Mouse (Mus musculus) hindbrain, embryonic 12.5 days (tissue): Measurements from ENCODE around the gene Mtap. TPM values are rescaled to one million over a fixed set of nuclear protein-coding genes. Genes with fewer than 3 reads are reported as not detected.

Experiments used
- ATAC-seq: fragments of 200-750 bp; cut with Nextera tagmentation; 2 replicates; pipeline ENCODE4 v1.8.0; 2017; ENCODE audit warnings: moderate TSS enrichment; ENCODE audit not compliant: low FRiP score
- H3K27ac ChIP-seq: fragments of 300-500 bp; sonication (generic); 2 replicates; pipeline ENCODE4 v1.5.1; 2016; ENCODE audit warnings: mild to moderate bottlenecking
- H3K27me3 ChIP-seq: fragments of 300-500 bp; sonication (generic); 2 replicates; pipeline ENCODE4 v1.6.1; 2016; ENCODE audit warnings: mild to moderate bottlenecking
- H3K36me3 ChIP-seq: fragments of 300-500 bp; sonication (generic); 2 replicates; pipeline ENCODE4 v1.6.1; 2016; ENCODE audit warnings: mild to moderate bottlenecking
- H3K4me1 ChIP-seq: fragments of 300-500 bp; sonication (generic); 2 replicates; pipeline ENCODE4 v1.6.1; 2016
- H3K4me2 ChIP-seq: fragments of 300-500 bp; sonication (generic); replicated peaks from 2 replicates; pipeline ENCODE4 v1.6.1; 2016; ENCODE audit warnings: mild to moderate bottlenecking
- H3K4me3 ChIP-seq: fragments of 300-500 bp; sonication (generic); 2 replicates; pipeline ENCODE4 v1.5.1; 2016; ENCODE audit warnings: mild to moderate bottlenecking
- H3K9ac ChIP-seq: fragments of 300-500 bp; sonication (generic); 2 replicates; pipeline ENCODE4 v1.6.1; 2016; ENCODE audit warnings: mild to moderate bottlenecking, moderate library complexity
- H3K9me3 ChIP-seq: fragments of 300-500 bp; sonication (generic); replicated peaks from 2 replicates; pipeline ENCODE4 v1.6.1; 2016; ENCODE audit warnings: mild to moderate bottlenecking
- WGBS: fragments of 180-500 bp; shearing (Covaris S2); methylation state at CpG from one replicate; pipeline ENCODE4 v1.1.7; 2016; 5-methylcytosine and 5-hydroxymethylcytosine counted together
- polyA plus RNA-seq: library from polyadenylated mRNA; unstranded; fragments of >200 nt; fragmentation: Nextera tagmentation; extraction: Ambion mirVana; gene quantifications from 2 replicates; pipeline ENCODE4 v1.2.1, GENCODE M21; 2016

Mtap gene
- polyA plus RNA-seq, 1 experiment from 2014 or later, result 52.7 TPM

GRCm38 (mm10) chr4:89119900-89120299 is 17.0 kb upstream of the Mtap start:
- H3K4me2 ChIP-seq, result no peak overlapping the region
- no peaks in the 10 kb centered on the region for H3K4me1 ChIP-seq
- no peaks in the 10 kb centered on the region for H3K36me3 ChIP-seq
- H3K4me3 ChIP-seq, result no peak overlapping the region
- no peak overlapping the region for H3K9ac ChIP-seq
- no peak overlapping the region for H3K27ac ChIP-seq
- H3K27me3 ChIP-seq, result no peaks in the 10 kb centered on the region
- ATAC-seq, result no peak
- H3K9me3 ChIP-seq, result no peaks in the 10 kb centered on the region

DNA sequence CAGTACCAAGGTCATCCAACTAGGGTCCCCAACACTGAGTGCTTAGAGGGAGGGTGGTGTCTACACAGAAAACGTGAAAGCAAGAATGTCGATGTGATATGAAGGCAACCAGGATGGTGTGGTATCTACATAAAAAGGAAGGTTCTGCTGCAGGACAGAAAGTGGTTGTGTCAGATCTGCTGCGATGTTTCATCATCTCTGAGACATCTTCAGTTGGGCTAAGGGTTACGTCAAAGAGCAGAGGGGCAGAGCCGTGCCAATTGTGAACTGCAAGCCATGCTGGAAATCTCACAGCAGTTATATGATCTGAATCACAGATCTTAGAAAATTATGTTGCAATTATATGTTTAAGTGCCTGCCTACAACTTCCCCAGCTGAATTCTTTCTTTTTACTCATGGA is 16.6 kb upstream of the Mtap start:
- Histone ChIP-seq H3K27me3 (no peaks in the 10 kb centered on the region), H3K4me2 (no peak overlapping the region), H3K4me3 (no peak overlapping the region), H3K9ac (no peak overlapping the region), H3K27ac (no peak overlapping the region), H3K9me3 (no peaks in the 10 kb centered on the region), H3K4me1 (no peaks in the 10 kb centered on the region), H3K36me3 (no peaks in the 10 kb centered on the region)
- no peak for ATAC-seq
- 88% methylated on average over 5 of the region's 5 CpGs for WGBS

DNA sequence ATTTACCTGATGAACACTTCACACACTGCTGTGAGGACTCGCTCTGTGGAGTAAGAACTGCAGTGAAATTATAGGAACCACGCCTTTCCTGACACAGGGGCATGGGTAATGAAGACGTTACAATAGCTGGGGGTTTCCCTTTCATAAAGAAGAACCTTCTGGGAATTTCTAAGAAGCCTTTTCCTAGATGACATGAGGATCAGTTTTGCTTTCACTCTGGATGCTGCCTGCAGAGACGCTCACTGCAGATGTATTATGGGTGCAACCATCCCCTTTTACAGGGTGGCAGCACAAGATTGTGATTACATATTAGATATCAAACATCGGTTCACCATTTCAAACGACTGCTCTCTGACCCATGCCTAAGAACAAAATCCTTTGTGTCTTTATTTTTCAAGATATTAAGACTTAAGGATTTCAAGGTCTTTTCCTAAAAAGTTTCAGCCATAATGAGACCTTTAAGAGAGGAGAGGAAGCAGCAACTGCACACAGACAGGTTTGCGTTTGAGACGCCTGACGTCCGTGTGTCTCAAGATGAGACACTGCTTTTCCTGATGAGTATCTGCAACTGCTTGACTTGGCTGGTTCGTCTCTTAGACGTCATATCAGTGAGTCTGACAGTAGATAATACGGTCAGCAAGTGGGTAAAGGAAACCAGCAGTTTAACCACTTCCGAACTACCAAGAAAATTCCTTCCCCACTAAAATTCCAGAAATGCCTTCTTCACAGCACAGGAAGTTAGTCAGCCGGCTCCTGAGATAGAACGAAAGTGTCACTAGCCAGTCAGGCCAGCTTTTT is 13.3 kb upstream of the Mtap start:
- WGBS, result 77% methylated on average over 16 of the region's 16 CpGs
- no peak for ATAC-seq
- H3K36me3 ChIP-seq, result no peaks in the 10 kb centered on the region
- H3K27me3 ChIP-seq, result no peaks in the 10 kb centered on the region
- no peaks in the 10 kb centered on the region for H3K9me3 ChIP-seq
- H3K27ac ChIP-seq, result no peak overlapping the region
- H3K4me1 ChIP-seq, result no peaks in the 10 kb centered on the region
- H3K4me3 ChIP-seq, result no peak overlapping the region
- H3K9ac ChIP-seq, result no peak overlapping the region
- no peak overlapping the region for H3K4me2 ChIP-seq

DNA sequence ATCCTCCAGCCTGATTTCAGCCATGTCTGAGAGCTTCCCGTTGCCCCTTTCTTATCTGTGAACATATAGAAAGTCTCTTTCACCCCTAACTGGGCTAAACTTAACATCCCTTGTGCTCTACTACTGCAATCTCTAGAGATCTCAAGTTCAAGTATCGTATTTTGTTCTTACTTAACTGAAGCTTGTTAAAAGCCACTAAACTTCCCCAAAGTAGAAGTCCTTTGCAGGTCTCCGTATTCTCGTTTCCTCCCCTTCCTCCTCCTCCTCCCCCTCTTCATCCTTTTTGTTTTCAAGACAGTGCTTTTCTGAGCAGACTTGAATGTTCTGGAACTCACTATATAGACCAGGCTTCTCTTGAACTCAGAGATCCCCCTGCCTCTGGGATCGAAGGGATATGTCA is 9.2 kb upstream of the Mtap start:
- H3K27me3 ChIP-seq, result no peaks in the 10 kb centered on the region
- H3K27ac ChIP-seq, result no peak overlapping the region
- H3K36me3 ChIP-seq, result no peaks in the 10 kb centered on the region
- 62% methylated on average over 5 of the region's 5 CpGs for WGBS
- ATAC-seq, result no peak
- H3K4me3 ChIP-seq, result no peak overlapping the region
- no peaks in the 10 kb centered on the region for H3K4me1 ChIP-seq
- H3K9me3 ChIP-seq, result no peaks in the 10 kb centered on the region
- H3K4me2 ChIP-seq, result no peak overlapping the region
- no peak overlapping the region for H3K9ac ChIP-seq

DNA sequence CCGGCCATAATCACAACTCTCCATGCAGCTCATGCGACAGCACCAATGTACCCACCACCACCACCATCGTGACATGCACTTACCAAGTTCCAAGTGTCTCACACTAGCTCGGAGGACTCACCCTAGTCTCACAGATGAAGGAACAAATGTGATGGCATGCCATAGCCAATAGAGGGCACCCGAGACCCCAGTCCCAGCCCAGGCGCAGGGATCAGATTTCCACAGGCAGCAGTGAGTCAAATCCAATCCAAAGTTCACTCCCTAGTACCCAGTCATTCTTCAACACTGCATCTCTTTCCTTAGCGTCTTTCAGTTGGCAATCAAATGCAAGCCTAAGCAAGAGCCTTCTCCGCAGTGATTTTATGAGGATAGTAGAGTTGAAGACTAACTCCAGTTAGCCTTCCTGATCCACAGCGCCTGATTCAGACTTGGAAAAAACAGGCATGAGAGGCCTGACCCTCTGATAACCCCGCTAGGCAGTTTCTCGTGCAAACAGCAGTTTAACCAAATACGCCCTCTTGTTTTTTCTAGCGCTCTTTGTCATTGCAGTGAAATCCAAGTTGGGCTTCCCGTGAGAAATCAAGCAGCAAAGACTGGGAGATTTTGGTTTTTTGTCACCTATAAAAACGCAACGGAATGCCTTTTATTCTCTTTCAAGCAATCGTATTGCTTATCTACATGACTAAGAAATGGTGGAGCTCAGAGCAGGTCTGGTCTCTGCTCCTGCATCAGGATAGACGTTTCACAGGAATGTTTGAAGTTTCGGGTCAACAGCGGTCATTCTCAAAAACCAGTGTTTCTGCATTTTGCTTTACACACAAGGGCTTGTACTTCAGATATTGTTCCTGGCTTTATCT is 8.6 kb upstream of the Mtap start:
- H3K4me3 ChIP-seq, result no peak overlapping the region
- H3K9me3 ChIP-seq, result no peaks in the 10 kb centered on the region
- no peak overlapping the region for H3K4me2 ChIP-seq
- H3K9ac ChIP-seq, result no peak overlapping the region
- no peak overlapping the region for H3K27ac ChIP-seq
- 32% methylated on average over 20 of the region's 20 CpGs for WGBS
- no peaks in the 10 kb centered on the region for H3K36me3 ChIP-seq
- H3K27me3 ChIP-seq, result no peaks in the 10 kb centered on the region
- peak; percentile 67 for ATAC-seq
- no peaks in the 10 kb centered on the region for H3K4me1 ChIP-seq

- H3K27me3 ChIP-seq, result no peaks in the 10 kb centered on the region
- WGBS, result 76% methylated on average over 5 of the region's 5 CpGs
- no peak overlapping the region for H3K4me3 ChIP-seq
- no peak for ATAC-seq
- no peaks in the 10 kb centered on the region for H3K4me1 ChIP-seq
- H3K4me2 ChIP-seq, result no peak overlapping the region
- H3K36me3 ChIP-seq, result no peaks in the 10 kb centered on the region
- no peak overlapping the region for H3K9ac ChIP-seq
- H3K9me3 ChIP-seq, result no peaks in the 10 kb centered on the region
- H3K27ac ChIP-seq, result no peak overlapping the region
These were observed 8.0 kb upstream of the Mtap start for GRCm38 (mm10) chr4:89128937-89129277.

GRCm38 (mm10) chr4:89129311-89129913 is 7.5 kb upstream of the Mtap start:
- Histone ChIP-seq H3K9me3 (no peaks in the 10 kb centered on the region), H3K36me3 (no peaks in the 10 kb centered on the region), H3K27ac (no peak overlapping the region), H3K27me3 (no peaks in the 10 kb centered on the region), H3K9ac (no peak overlapping the region), H3K4me3 (no peak overlapping the region), H3K4me1 (no peaks in the 10 kb centered on the region), H3K4me2 (0 out of 2 replicates have a peak overlapping the region, but pooled peaks have one; percentile 11)
- 3% methylated on average over 5 of the region's 5 CpGs for WGBS
- ATAC-seq, result peak; percentile 58

DNA sequence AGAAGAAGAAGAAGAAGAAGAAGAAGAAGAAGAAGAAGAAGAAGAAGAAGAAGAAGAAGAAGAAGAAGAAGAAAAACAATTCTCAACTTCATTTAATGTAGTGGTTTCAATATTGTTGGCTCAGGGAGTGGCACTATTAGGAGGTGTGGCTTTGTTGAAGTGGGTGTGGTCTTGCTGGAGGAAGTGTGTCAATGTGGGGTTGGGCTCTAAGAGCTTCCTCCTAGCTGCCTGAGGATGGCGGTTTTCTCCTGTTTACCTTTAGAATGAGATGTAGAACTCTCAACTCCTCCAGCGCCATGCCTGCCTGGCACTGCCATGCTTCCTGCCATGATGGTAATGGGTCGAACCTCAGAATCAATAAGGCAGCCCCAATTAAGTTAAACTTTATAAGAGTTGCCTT is 5.1 kb upstream of the Mtap start:
- no peak overlapping the region for H3K27ac ChIP-seq
- no peak overlapping the region for H3K4me2 ChIP-seq
- no peak overlapping the region for H3K4me3 ChIP-seq
- no peaks in the 10 kb centered on the region for H3K27me3 ChIP-seq
- H3K36me3 ChIP-seq, result no peaks in the 10 kb centered on the region
- ATAC-seq, result no peak
- no peak overlapping the region for H3K9ac ChIP-seq
- 84% methylated on average over 3 of the region's 3 CpGs for WGBS
- peaks cover 3% of the 10 kb centered on the region for H3K4me1 ChIP-seq
- H3K9me3 ChIP-seq, result no peaks in the 10 kb centered on the region

GRCm38 (mm10) chr4:89136356-89136755 is 566 bp upstream of the Mtap start:
- no peaks in the 10 kb centered on the region for H3K9me3 ChIP-seq
- no peak overlapping the region for H3K27ac ChIP-seq
- 23% methylated on average over 3 of the region's 3 CpGs for WGBS
- H3K4me1 ChIP-seq, result peaks cover 14% of the 10 kb centered on the region
- 0 out of 2 replicates have a peak overlapping the region, but pooled peaks have one; percentile 87 for H3K9ac ChIP-seq
- no peak overlapping the region; the same call in 1 of the 2 replicates for H3K4me3 ChIP-seq
- ATAC-seq, result no peak
- no peaks in the 10 kb centered on the region for H3K27me3 ChIP-seq
- H3K36me3 ChIP-seq, result no peaks in the 10 kb centered on the region
- peak overlapping the region; percentile 83 for H3K4me2 ChIP-seq

- peak overlapping the region; percentile 71 for H3K27ac ChIP-seq
- no peaks in the 10 kb centered on the region for H3K36me3 ChIP-seq
- H3K4me1 ChIP-seq, result peaks cover 14% of the 10 kb centered on the region
- no peaks in the 10 kb centered on the region for H3K27me3 ChIP-seq
- H3K4me3 ChIP-seq, result peak overlapping the region; percentile 89
- H3K9me3 ChIP-seq, result no peaks in the 10 kb centered on the region
- WGBS, result under 1% methylated on average over 35 of the region's 36 CpGs
- peak; percentile 87 for ATAC-seq
- H3K4me2 ChIP-seq, result peak overlapping the region; percentile 83
- peak overlapping the region; percentile 87 for H3K9ac ChIP-seq
These were observed 829 bp downstream of the Mtap start for GRCm38 (mm10) chr4:89137542-89138360.

GRCm38 (mm10) chr4:89138361-89138651 is 1.4 kb downstream of the Mtap start:
- WGBS, result 10% methylated on average over 4 of the region's 4 CpGs
- H3K36me3 ChIP-seq, result no peaks in the 10 kb centered on the region

DNA sequence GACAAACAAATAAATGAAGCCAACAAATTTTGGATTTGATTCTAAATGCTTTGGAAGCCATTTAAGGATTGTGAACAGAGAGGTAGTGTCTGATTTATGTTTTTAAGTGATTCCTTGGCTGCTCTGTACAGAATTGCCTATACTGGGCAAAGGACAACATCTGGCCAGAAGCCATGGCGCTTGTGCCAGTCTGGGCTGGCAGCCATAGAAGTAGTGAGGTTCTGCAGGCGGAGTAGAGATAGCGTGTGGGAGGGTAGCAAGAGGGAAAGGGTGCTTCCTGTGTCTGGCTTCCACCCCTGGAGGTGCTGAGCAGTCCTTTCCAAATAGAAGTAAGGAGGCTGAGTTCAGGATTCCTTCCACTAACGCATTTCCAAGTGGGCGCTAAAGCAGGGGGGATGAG is 3.9 kb downstream of the Mtap start:
- no peak overlapping the region for H3K27ac ChIP-seq

More at GRCm38 (mm10) chr4:89138361-89138651, 1.4 kb downstream of the Mtap start:
- H3K27ac ChIP-seq, result 0 out of 2 replicates have a peak overlapping the region, but pooled peaks have one; percentile 71
- no peaks in the 10 kb centered on the region for H3K27me3 ChIP-seq
- no peaks in the 10 kb centered on the region for H3K9me3 ChIP-seq
- peaks cover 14% of the 10 kb centered on the region for H3K4me1 ChIP-seq
- ATAC-seq, result no peak
- peak overlapping the region; percentile 89 for H3K4me3 ChIP-seq
- H3K9ac ChIP-seq, result peak overlapping the region; percentile 87; the same call in 1 of the 2 replicates
- peak overlapping the region; percentile 83 for H3K4me2 ChIP-seq

More for the DNA sequence above, 3.9 kb downstream of the Mtap start:
- H3K4me2 ChIP-seq, result no peak overlapping the region
- H3K9ac ChIP-seq, result no peak overlapping the region
- no peaks in the 10 kb centered on the region for H3K9me3 ChIP-seq
- H3K4me1 ChIP-seq, result peaks cover 14% of the 10 kb centered on the region
- H3K27me3 ChIP-seq, result no peaks in the 10 kb centered on the region
- 79% methylated on average over 5 of the region's 5 CpGs for WGBS
- no peak for ATAC-seq
- H3K4me3 ChIP-seq, result no peak overlapping the region
- no peaks in the 10 kb centered on the region for H3K36me3 ChIP-seq
